Mouse (Mus musculus): ENCODE measurements around the gene Actl11. TPM values are rescaled to one million over a fixed set of nuclear protein-coding genes. Genes with fewer than 3 reads are reported as not detected.

Actl11 gene
- total RNA-seq (2021), result not detected
- long read RNA-seq, experiment 1, result 0 reads
- long read RNA-seq, experiment 2, result 0 reads

- Histone ChIP-seq H3K27ac (peak within 1 kb of the TSS; percentile 77), H3K4me3 (no peak within 1 kb of the TSS)
- no peak for TF ChIP-seq CTCF (conservative IDR thresholded peaks at IDR 0.05)
- no peak for DNase-seq (ENCODE audit: low spot score in 2 of 2)
Observed at GRCm38 (mm10) chr9:107928169-107928568, at the start of gene Actl11. Gene Actl11, plus strand, starts transcription at chr9:107928469.

- TF ChIP-seq CTCF (conservative IDR thresholded peaks at IDR 0.05), result no peak
- DNase-seq (ENCODE audit: low spot score in 2 of 2), result no peak
- Histone ChIP-seq H3K27ac (no peak overlapping the region), H3K4me3 (no peak overlapping the region)
Observed at GRCm38 (mm10) chr9:107880411-107880810, 47.9 kb upstream of the Actl11 start.

DNA sequence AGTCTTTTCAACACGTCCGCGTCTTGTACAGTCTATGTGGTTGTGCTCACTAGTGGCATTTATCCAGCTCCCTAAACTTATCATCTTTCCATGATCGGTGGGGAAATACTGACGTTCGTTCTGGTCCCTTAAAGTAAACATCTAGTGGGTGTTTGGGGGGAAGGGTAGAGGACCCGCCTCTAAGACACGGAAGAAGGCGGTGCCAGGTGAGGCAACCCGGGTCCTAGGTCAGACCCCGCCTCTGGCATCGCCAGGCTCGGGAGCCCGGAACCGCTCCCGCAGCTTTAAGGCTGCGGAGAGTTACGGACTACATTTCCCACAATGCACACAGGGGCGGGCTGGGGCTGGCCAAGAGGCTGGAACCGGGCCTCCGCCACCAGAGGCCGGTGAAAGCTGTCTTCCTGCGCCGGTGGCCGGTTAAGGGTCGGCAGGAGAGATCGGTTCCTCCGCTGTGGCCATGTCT is 40.4 kb upstream of the Actl11 start, which contains the start of gene Mon1a:
Gene Mon1a, plus strand, starts transcription at position 348 of the 463 bp plus-strand sequence.
- TF ChIP-seq CTCF (conservative IDR thresholded peaks at IDR 0.05), result no peak
- Histone ChIP-seq H3K27ac (peak within 1 kb of the TSS; percentile 92), H3K4me3 (peak within 1 kb of the TSS; percentile 98)
- DNase-seq (ENCODE audit: low spot score in 2 of 2), result peak; percentile 83 to 92

- peak overlapping the region; percentile 98 for H3K4me3 ChIP-seq
- peak overlapping the region; percentile 92 for H3K27ac ChIP-seq
- TF ChIP-seq CTCF (conservative IDR thresholded peaks at IDR 0.05), result peak; percentile 55
- DNase-seq (ENCODE audit: low spot score in 2 of 2), result no peak
Observed at GRCm38 (mm10) chr9:107888267-107888850, 39.9 kb upstream of the Actl11 start.

DNA sequence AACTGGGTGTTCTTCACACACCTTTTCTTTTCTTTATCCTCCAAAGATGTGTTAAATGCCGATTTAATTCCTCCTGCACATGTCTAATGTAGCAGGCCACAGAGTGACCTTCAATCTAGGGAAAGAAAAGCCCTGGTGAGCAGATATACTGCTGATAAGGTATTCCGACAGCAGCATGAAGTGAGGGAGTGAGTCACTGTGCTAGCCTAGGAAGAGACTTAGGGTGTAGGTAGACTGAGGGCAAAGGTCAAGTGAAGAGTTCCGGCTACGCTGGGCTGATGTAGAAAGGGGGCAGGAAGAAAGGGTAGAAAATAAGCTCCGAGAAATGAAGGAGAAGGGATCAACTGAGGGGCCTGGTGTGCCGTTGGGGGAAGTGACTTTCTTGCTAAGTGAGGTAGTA is 38.0 kb upstream of the Actl11 start:
- DNase-seq (ENCODE audit: low spot score in 2 of 2), result no peak
- Histone ChIP-seq H3K27ac (no peak overlapping the region), H3K4me3 (no peak overlapping the region)
- TF ChIP-seq CTCF (conservative IDR thresholded peaks at IDR 0.05), result no peak

- Histone ChIP-seq H3K27ac (no peak overlapping the region), H3K4me3 (no peak overlapping the region)
- peak; percentile 72 for TF ChIP-seq CTCF (conservative IDR thresholded peaks at IDR 0.05)
- no peak for DNase-seq (ENCODE audit: low spot score in 2 of 2)
Observed at GRCm38 (mm10) chr9:107891023-107891422, 37.2 kb upstream of the Actl11 start.

DNA sequence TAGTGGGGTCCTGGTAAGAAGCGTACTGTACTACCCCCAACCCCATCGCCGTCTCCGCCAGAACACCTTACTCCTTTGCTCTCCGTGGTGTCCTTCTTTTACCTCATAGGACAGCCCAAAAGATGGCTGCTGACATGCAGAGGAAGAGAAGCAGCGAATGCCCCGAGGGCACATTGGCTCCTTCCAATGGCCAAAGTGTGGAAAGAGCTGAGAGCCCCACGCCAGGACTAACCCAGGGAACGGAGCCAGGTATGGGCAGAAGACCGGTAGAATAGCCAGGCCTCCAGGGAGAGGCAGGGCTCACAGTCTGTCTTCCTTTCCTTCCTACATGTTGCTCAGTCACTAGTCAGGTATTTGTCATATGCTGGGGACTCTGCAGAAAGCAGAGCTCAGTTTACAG is 29.7 kb upstream of the Actl11 start:
- no peak for TF ChIP-seq CTCF (conservative IDR thresholded peaks at IDR 0.05)
- Histone ChIP-seq H3K27ac (no peak overlapping the region), H3K4me3 (no peak overlapping the region)
- no peak for DNase-seq (ENCODE audit: low spot score in 2 of 2)

- no peak for TF ChIP-seq CTCF (conservative IDR thresholded peaks at IDR 0.05)
- no peak overlapping the region for H3K27ac ChIP-seq
- H3K4me3 ChIP-seq, result no peak overlapping the region
- no peak for DNase-seq (ENCODE audit: low spot score in 2 of 2)
Observed at GRCm38 (mm10) chr9:107899855-107900254, 28.4 kb upstream of the Actl11 start.

DNA sequence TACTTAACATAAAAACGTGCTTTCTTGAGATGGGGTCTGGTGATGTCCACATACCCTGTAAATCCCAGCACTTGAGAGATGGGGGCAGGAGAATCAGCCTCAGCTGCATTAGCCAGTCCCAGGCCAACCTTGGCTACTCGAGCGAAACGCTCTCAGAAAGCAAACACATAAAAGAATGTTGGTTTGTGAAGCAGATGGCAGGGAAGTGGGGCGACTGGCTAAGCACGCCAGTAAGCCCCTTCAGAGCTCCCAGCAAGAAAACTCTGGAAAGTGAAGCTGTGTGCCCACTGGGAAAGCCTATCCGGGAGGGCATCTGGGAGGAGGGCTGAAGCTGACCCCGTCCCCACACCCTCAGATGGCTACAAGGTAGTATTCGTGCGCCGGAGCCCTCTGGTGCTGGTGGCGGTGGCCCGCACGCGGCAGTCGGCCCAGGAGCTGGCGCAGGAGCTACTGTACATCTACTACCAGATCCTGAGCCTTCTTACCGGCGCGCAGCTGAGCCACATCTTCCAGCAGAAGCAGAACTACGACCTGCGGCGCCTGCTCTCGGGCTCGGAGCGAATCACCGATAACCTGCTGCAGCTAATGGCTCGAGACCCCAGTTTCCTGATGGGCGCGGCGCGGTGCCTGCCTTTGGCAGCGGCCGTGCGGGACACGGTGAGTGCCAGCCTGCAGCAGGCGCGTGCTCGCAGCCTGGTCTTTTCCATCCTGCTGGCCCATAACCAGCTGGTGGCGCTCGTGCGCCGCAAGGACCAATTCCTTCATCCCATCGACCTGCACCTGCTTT is 27.2 kb upstream of the Actl11 start:
- Histone ChIP-seq H3K27ac (peak overlapping the region; percentile 54), H3K4me3 (peak overlapping the region; percentile 49)
- peak; percentile 84 for TF ChIP-seq CTCF (conservative IDR thresholded peaks at IDR 0.05)
- peak; percentile 85 for DNase-seq (ENCODE audit: low spot score in 2 of 2)

DNA sequence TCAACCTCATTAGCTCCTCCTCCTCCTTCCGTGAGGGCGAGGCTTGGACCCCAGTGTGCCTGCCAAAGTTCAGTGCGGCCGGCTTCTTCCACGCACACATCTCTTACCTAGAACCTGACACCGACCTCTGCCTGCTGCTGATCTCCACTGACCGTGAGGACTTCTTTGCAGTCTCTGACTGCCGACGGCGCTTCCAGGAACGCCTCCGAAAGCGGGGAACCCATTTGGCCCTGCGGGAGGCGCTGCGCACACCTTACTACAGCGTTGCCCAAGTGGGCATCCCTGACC is 26.7 kb upstream of the Actl11 start:
- TF ChIP-seq CTCF (conservative IDR thresholded peaks at IDR 0.05), result no peak; the same call in 1 of the 2 replicates
- Histone ChIP-seq H3K4me3 (peak overlapping the region; percentile 49), H3K27ac (no peak overlapping the region)
- DNase-seq (ENCODE audit: low spot score in 2 of 2), result no peak

GRCm38 (mm10) chr9:107904726-107905125 is 23.5 kb upstream of the Actl11 start:
- 0 out of 2 replicates have a peak overlapping the region, but pooled peaks have one; percentile 25 for H3K27ac ChIP-seq
- peak; percentile 97 for TF ChIP-seq CTCF (conservative IDR thresholded peaks at IDR 0.05)

GRCm38 (mm10) chr9:107906252-107906966 is 21.9 kb upstream of the Actl11 start, which contains the start of gene Mst1r:
Gene Mst1r, plus strand, starts transcription at chr9:107906873.
- no peak within 1 kb of the TSS for H3K27ac ChIP-seq
- DNase-seq (ENCODE audit: low spot score in 2 of 2), result no peak
- no peak for TF ChIP-seq CTCF (conservative IDR thresholded peaks at IDR 0.05)
- H3K4me3 ChIP-seq, result peak within 1 kb of the TSS; percentile 20; the same call in 1 of the 2 replicates

More at GRCm38 (mm10) chr9:107904726-107905125, 23.5 kb upstream of the Actl11 start:
- H3K4me3 ChIP-seq, result no peak overlapping the region; the same call in 1 of the 2 replicates
- DNase-seq (ENCODE audit: low spot score in 2 of 2), result peak; percentile 88 to 95
